Mouse (Mus musculus): ENCODE data around the gene C87436. TPM values are rescaled to one million over a fixed set of nuclear protein-coding genes. Genes with fewer than 3 reads are reported as not detected.
A peak's percentile ranks its signal among the peaks of the same experiment; 100 is the strongest.

C87436 gene
- 23.0 and 23.4 TPM in 2 replicates for polyA plus RNA-seq (2015; fragmentation: Nextera tagmentation; extraction: Ambion mirVana)

- H3K4me1 ChIP-seq (ENCODE audit: control insufficient read depth, insufficient read depth, low read length): peaks cover 7% of the 10 kb centered on the region
- no peaks in the 10 kb centered on the region for H3K9me3 ChIP-seq (replicated peaks; ENCODE audit: control insufficient read depth, low read length)
- H3K27me3 ChIP-seq (ENCODE audit: control insufficient read depth, insufficient read depth, low read length): no peaks in the 10 kb centered on the region
- ATAC-seq (ENCODE audit: insufficient read depth, low FRiP score): peak; percentile 94
- peak within 1 kb of the TSS; percentile 92 for H3K4me3 ChIP-seq (replicated peaks; ENCODE audit: low read length)
- H3K36me3 ChIP-seq (ENCODE audit: control insufficient read depth, insufficient read depth, low read length): peaks cover 14% of the 10 kb centered on the region
- H3K27ac ChIP-seq (ENCODE audit: low read length): peak within 1 kb of the TSS; percentile 97
- peak within 1 kb of the TSS; percentile 92 for H3K9ac ChIP-seq (ENCODE audit: low read length)
- H3K4me2 ChIP-seq (ENCODE audit: low read depth, low read length): peak within 1 kb of the TSS; percentile 63
- under 1% methylated on average over 59 of the region's 59 CpGs for WGBS
Observed at GRCm38 (mm10) chr6:86438272-86439118, at the start of gene C87436. Gene C87436 (plus strand): TSS chr6:86438374.

DNA sequence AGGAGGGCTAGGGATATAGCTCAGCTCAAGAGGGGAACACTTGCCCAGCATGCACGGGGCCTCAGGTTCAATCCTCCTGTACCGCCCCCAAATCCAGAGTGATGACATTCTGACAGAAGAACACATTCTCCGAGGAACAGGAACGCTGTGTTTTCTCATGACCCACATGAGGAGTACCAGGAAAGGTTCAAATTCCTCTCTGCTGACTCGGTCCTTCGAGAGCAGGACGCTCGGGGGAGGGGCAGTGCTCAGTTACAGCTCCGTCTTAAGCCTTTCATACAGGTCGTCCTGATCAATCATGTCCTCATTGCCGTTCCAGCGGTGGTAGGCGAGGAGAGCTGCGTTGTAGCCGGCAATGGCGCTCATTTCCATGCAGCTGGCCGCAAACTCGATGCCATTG is 49.7 kb upstream of the C87436 start:
- H3K4me2 ChIP-seq (ENCODE audit: low read depth, low read length): no peak overlapping the region
- H3K4me3 ChIP-seq (replicated peaks; ENCODE audit: low read length): no peak overlapping the region
- H3K9me3 ChIP-seq (replicated peaks; ENCODE audit: control insufficient read depth, low read length): no peaks in the 10 kb centered on the region
- H3K36me3 ChIP-seq (ENCODE audit: control insufficient read depth, insufficient read depth, low read length): peaks cover 39% of the 10 kb centered on the region; the same call in 1 of the 2 replicates
- H3K9ac ChIP-seq (ENCODE audit: low read length): no peak overlapping the region
- H3K27me3 ChIP-seq (ENCODE audit: control insufficient read depth, insufficient read depth, low read length): no peaks in the 10 kb centered on the region
- H3K4me1 ChIP-seq (ENCODE audit: control insufficient read depth, insufficient read depth, low read length): no peaks in the 10 kb centered on the region
- 68% methylated on average over 18 of the region's 18 CpGs for WGBS
- no peak overlapping the region for H3K27ac ChIP-seq (ENCODE audit: low read length)
- no peak for ATAC-seq (ENCODE audit: insufficient read depth, low FRiP score)

GRCm38 (mm10) chr6:86391326-86391725 is 46.8 kb upstream of the C87436 start:
- no peaks in the 10 kb centered on the region for H3K9me3 ChIP-seq (replicated peaks; ENCODE audit: control insufficient read depth, low read length)
- WGBS: 93% methylated on average over 5 of the region's 5 CpGs
- peaks cover 20% of the 10 kb centered on the region for H3K4me1 ChIP-seq (ENCODE audit: control insufficient read depth, insufficient read depth, low read length)
- H3K9ac ChIP-seq (ENCODE audit: low read length): no peak overlapping the region
- no peak overlapping the region for H3K4me3 ChIP-seq (replicated peaks; ENCODE audit: low read length)
- peaks cover 36% of the 10 kb centered on the region; the same call in 1 of the 2 replicates for H3K36me3 ChIP-seq (ENCODE audit: control insufficient read depth, insufficient read depth, low read length)
- H3K27ac ChIP-seq (ENCODE audit: low read length): no peak overlapping the region
- no peaks in the 10 kb centered on the region for H3K27me3 ChIP-seq (ENCODE audit: control insufficient read depth, insufficient read depth, low read length)
- no peak overlapping the region for H3K4me2 ChIP-seq (ENCODE audit: low read depth, low read length)
- ATAC-seq (ENCODE audit: insufficient read depth, low FRiP score): no peak

DNA sequence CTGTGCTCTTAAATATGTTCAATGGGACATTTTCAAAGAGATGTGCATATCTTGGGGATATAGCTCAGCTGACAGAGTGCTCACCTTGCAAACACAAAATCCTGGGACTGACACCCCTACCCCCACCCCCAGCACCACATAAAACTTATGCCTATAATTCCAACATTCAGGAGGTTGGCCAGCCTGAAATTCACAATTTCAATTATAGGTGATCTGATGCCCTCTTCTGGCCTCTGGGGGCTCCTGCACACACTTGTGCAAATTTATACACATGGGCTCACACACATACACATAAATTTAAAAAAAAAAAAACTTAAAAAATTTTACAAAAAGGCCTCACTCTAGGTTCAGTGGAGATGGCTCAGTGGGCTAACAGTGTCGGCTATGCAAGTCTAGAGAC is 45.0 kb upstream of the C87436 start:
- H3K4me2 ChIP-seq (ENCODE audit: low read depth, low read length): no peak overlapping the region
- no peaks in the 10 kb centered on the region for H3K27me3 ChIP-seq (ENCODE audit: control insufficient read depth, insufficient read depth, low read length)
- H3K9ac ChIP-seq (ENCODE audit: low read length): no peak overlapping the region
- H3K4me1 ChIP-seq (ENCODE audit: control insufficient read depth, insufficient read depth, low read length): peaks cover 26% of the 10 kb centered on the region
- H3K9me3 ChIP-seq (replicated peaks; ENCODE audit: control insufficient read depth, low read length): no peaks in the 10 kb centered on the region
- H3K4me3 ChIP-seq (replicated peaks; ENCODE audit: low read length): no peak overlapping the region
- peaks cover 30% of the 10 kb centered on the region; the same call in 1 of the 2 replicates for H3K36me3 ChIP-seq (ENCODE audit: control insufficient read depth, insufficient read depth, low read length)
- no peak for ATAC-seq (ENCODE audit: insufficient read depth, low FRiP score)
- no peak overlapping the region for H3K27ac ChIP-seq (ENCODE audit: low read length)
- WGBS: 93% methylated on average over 1 of the region's 1 CpGs

DNA sequence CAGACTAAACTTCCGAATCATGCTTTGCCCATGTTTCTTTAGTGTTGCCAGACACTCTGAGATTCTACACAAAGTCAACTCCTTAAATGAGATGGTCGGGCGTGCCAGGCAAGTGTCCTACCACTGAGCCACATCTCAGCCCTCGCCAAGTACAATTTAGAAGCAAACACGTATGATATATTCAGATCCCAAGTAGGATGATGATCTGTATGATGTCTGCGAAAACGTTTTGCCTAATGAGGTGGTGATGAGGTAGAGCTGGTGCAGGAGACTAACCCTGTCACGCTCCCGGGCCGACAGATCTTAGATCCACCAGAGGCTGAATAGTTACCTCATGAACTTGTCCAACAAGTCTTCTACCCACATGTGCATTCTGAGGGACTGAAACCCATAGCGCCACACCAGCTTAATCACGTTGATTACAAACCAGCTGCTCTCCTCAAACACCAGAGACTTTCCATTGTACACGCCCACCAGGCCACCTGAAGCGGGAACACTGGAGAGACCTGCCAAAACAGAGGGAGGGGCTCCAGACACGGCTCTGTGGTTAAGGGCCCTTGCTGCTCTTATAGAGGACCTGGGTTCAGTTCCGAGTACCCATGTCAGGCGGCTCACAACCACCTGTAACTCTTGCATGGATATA is 44.0 kb upstream of the C87436 start:
- H3K4me2 ChIP-seq (ENCODE audit: low read depth, low read length): peak overlapping the region; percentile 92; the same call in 1 of the 2 replicates

GRCm38 (mm10) chr6:86395021-86395420 is 43.2 kb upstream of the C87436 start:
- H3K4me3 ChIP-seq (replicated peaks; ENCODE audit: low read length): peak overlapping the region; percentile 99
- peak overlapping the region; percentile 92 for H3K4me2 ChIP-seq (ENCODE audit: low read depth, low read length)
- ATAC-seq (ENCODE audit: insufficient read depth, low FRiP score): no peak
- no peaks in the 10 kb centered on the region for H3K27me3 ChIP-seq (ENCODE audit: control insufficient read depth, insufficient read depth, low read length)
- H3K27ac ChIP-seq (ENCODE audit: low read length): peak overlapping the region; percentile 43
- H3K36me3 ChIP-seq (ENCODE audit: control insufficient read depth, insufficient read depth, low read length): peaks cover 20% of the 10 kb centered on the region; the same call in 1 of the 2 replicates
- H3K4me1 ChIP-seq (ENCODE audit: control insufficient read depth, insufficient read depth, low read length): peaks cover 26% of the 10 kb centered on the region
- WGBS: 68% methylated on average over 9 of the region's 9 CpGs
- no peaks in the 10 kb centered on the region for H3K9me3 ChIP-seq (replicated peaks; ENCODE audit: control insufficient read depth, low read length)
- peak overlapping the region; percentile 2; the same call in 1 of the 2 replicates for H3K9ac ChIP-seq (ENCODE audit: low read length)

More for the DNA sequence above, 44.0 kb upstream of the C87436 start:
- ATAC-seq (ENCODE audit: insufficient read depth, low FRiP score): no peak
- no peaks in the 10 kb centered on the region for H3K9me3 ChIP-seq (replicated peaks; ENCODE audit: control insufficient read depth, low read length)
- no peaks in the 10 kb centered on the region for H3K27me3 ChIP-seq (ENCODE audit: control insufficient read depth, insufficient read depth, low read length)
- peaks cover 22% of the 10 kb centered on the region; the same call in 1 of the 2 replicates for H3K36me3 ChIP-seq (ENCODE audit: control insufficient read depth, insufficient read depth, low read length)
- H3K27ac ChIP-seq (ENCODE audit: low read length): peak overlapping the region; percentile 43
- WGBS: 78% methylated on average over 17 of the region's 17 CpGs
- H3K4me1 ChIP-seq (ENCODE audit: control insufficient read depth, insufficient read depth, low read length): peaks cover 26% of the 10 kb centered on the region
- H3K4me3 ChIP-seq (replicated peaks; ENCODE audit: low read length): no peak overlapping the region
- H3K9ac ChIP-seq (ENCODE audit: low read length): no peak overlapping the region

DNA sequence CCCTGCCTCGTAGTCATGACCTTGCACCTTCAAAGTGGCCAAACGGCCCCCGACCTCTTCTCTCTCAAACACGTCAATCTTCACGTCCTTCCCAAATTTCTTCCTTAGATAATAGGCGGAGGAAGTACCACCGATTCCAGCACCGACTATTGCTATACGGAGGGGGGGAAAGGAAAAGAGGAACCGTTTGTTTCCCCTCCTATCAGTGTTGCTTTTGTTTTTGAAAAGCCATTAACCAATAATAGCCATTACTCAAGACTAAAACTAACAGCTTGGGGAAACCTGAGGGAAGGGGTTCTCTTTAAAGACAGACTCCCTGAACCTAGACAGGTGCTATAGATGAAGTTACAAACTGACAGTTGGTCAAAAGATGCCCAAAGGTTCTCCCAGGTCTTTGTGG is 42.2 kb upstream of the C87436 start:
- H3K27ac ChIP-seq (ENCODE audit: low read length): peak overlapping the region; percentile 94; the same call in 1 of the 2 replicates
- no peaks in the 10 kb centered on the region for H3K9me3 ChIP-seq (replicated peaks; ENCODE audit: control insufficient read depth, low read length)
- 18% methylated on average over 10 of the region's 10 CpGs for WGBS
- peaks cover 11% of the 10 kb centered on the region; the same call in 1 of the 2 replicates for H3K36me3 ChIP-seq (ENCODE audit: control insufficient read depth, insufficient read depth, low read length)
- H3K4me1 ChIP-seq (ENCODE audit: control insufficient read depth, insufficient read depth, low read length): peaks cover 29% of the 10 kb centered on the region
- H3K4me3 ChIP-seq (replicated peaks; ENCODE audit: low read length): peak overlapping the region; percentile 99
- no peaks in the 10 kb centered on the region for H3K27me3 ChIP-seq (ENCODE audit: control insufficient read depth, insufficient read depth, low read length)
- H3K4me2 ChIP-seq (ENCODE audit: low read depth, low read length): peak overlapping the region; percentile 92
- no peak for ATAC-seq (ENCODE audit: insufficient read depth, low FRiP score)
- H3K9ac ChIP-seq (ENCODE audit: low read length): peak overlapping the region; percentile 93

DNA sequence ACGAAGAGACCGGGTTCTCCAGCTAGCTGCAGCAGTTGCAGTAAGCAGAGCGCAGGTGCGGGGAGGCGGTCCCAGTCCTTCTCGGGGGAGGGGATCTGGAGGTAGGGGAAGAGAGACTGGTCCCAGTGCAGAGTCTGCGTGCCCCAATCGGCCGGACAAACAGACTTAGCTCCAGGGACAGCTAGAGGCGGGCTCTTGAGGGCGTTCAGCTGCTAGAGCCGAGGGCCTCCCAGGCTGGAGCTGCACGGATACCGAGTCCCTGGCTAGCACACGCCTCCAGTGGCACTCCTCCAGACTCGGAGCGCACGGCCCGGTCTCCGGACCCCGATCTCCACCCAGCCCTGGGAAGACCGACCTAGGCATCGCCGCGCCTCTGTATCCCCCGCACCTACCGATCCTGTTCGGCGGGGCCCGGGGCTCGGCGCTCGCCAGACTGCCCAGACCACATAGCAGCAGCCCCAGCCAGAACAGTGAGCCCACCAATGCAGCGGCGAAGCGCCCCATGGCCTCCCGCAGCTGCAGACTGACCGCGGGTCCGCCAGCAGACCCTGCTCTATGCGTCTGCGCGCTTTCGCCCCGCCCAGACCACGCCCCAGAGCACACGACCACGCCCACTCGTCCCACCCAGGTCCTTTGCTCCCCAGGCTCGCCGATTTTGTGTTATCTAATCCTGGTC is 41.5 kb upstream of the C87436 start, which contains the start of gene Pcyox1:
Gene Pcyox1, minus strand, starts transcription at position 574 of the 676 bp plus-strand sequence.
- H3K4me3 ChIP-seq (replicated peaks; ENCODE audit: low read length): peak within 1 kb of the TSS; percentile 99
- H3K4me2 ChIP-seq (ENCODE audit: low read depth, low read length): peak within 1 kb of the TSS; percentile 92
- H3K9ac ChIP-seq (ENCODE audit: low read length): peak within 1 kb of the TSS; percentile 93
- H3K9me3 ChIP-seq (replicated peaks; ENCODE audit: control insufficient read depth, low read length): no peaks in the 10 kb centered on the region
- H3K27ac ChIP-seq (ENCODE audit: low read length): peak within 1 kb of the TSS; percentile 94
- peak; percentile 95 for ATAC-seq (ENCODE audit: insufficient read depth, low FRiP score)
- WGBS: 0% methylated on average over 51 of the region's 51 CpGs
- H3K4me1 ChIP-seq (ENCODE audit: control insufficient read depth, insufficient read depth, low read length): peaks cover 30% of the 10 kb centered on the region
- no peaks in the 10 kb centered on the region for H3K27me3 ChIP-seq (ENCODE audit: control insufficient read depth, insufficient read depth, low read length)
- H3K36me3 ChIP-seq (ENCODE audit: control insufficient read depth, insufficient read depth, low read length): peaks cover 3% of the 10 kb centered on the region; the same call in 1 of the 2 replicates
